Mouse (Mus musculus) lung, adult 2 months (tissue): ENCODE measurements around the gene Capn12.

Source experiments
- CTCF ChIP-seq: fragments of 200-500 bp; IDR thresholded peaks from 2 replicates; pipeline ENCODE4 v1.5.1; 2011; ENCODE audit warnings: mild to moderate bottlenecking, low read length, control low read depth; ENCODE audit not compliant: insufficient read depth
- POLR2A ChIP-seq: fragments of 200-500 bp; IDR thresholded peaks from 2 replicates; pipeline ENCODE4 v1.6.1; 2011; ENCODE audit warnings: low read depth, mild to moderate bottlenecking, control low read depth, low read length, borderline replicate concordance; ENCODE audit errors: extremely low read depth

GRCm38 (mm10) chr7:28913171-28913570, 31.9 kb downstream of the Capn12 start:
- no peak for TF ChIP-seq CTCF
- no peak for TF ChIP-seq POLR2A
